14 mouse cellular contexts compared by ENCODE assay signal in the genomic region with DNA sequence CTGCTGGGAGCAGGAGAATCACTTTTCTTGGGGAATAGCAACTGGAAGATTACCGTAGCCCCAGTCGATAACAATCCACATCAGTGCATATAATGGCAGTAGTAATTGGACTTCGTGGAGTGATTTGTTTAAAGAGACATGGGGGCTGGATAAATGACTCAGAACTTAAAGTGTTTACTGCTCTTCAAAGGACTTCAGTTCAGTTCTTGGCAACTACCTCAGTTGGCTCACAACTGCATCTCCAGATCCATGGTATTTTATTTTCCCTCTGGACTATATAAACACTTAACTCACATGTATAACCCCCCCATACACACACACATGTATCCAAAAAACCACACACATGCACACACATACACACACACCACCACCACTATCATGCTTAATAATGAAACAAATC.
"Had no signal": no experiment of that assay in that cellular context is flagged by ENCODE, and none has a peak within 500 bp of the region (broad histone marks: within the 10 kb centered on the region; RNA-seq: fewer than 3 reads in every experiment).

No protein-coding gene starts in this region.

- H3K9ac ChIP-seq: limb, embryonic 15.5 days; liver, embryonic 13.5 days; liver, postnatal 0 days; midbrain, embryonic 13.5 days had no signal

- H3K9me3 ChIP-seq: limb, embryonic 15.5 days; liver, embryonic 13.5 days; midbrain, embryonic 13.5 days had no signal

- H3K4me3 ChIP-seq: layer of hippocampus, adult 2 months; limb, embryonic 15.5 days; liver, embryonic 13.5 days; midbrain, embryonic 13.5 days had no signal

- H3K27ac ChIP-seq: layer of hippocampus, adult 2 months; liver, embryonic 13.5 days; midbrain, embryonic 13.5 days had no signal

- H3K36me3 ChIP-seq: limb, embryonic 15.5 days; liver, embryonic 13.5 days; midbrain, embryonic 13.5 days had no signal

- H3K27me3 ChIP-seq: limb, embryonic 15.5 days; liver, embryonic 13.5 days; midbrain, embryonic 13.5 days had no signal

- ATAC-seq: liver, postnatal 0 days; midbrain, embryonic 13.5 days had no signal

- H3K4me1 ChIP-seq: liver, embryonic 13.5 days; midbrain, embryonic 13.5 days had no signal

- DNase-seq: kidney, adult 11 months; kidney, adult 9 months; kidney, postnatal 10 days; kidney, postnatal 4 days; left cerebral cortex, postnatal 4 days; liver, embryonic 13.5 days; liver, postnatal 0 days; lung, postnatal 14 days; right cerebral cortex, postnatal 14 days; thymus, adult 2 months; thymus, postnatal 36 days had no signal

- H3K4me2 ChIP-seq: limb, embryonic 15.5 days; liver, embryonic 13.5 days; midbrain, embryonic 13.5 days had no signal
